Mouse (Mus musculus) hindbrain, embryonic 11.5 days (tissue): ENCODE measurements at regions not wholly inside any gene's neighbourhood (a gene's known extent, or its start where the extent isn't known, plus 50 kb on each side); places are given as distances from the start of the nearest gene placed in this dataset.

Experiments used
- ATAC-seq: fragments of 200-750 bp; cut with Nextera tagmentation; 2 replicates; pipeline ENCODE4 v1.8.0; 2017; ENCODE audit warnings: mild to moderate bottlenecking, moderate TSS enrichment, moderate library complexity; ENCODE audit not compliant: low FRiP score
- DNase-seq: peaks from one replicate; pipeline ENCODE4 v3.0.0-alpha.2; 2015; ENCODE audit warnings: low spot score
- H3K27ac ChIP-seq: fragments of 300-500 bp; sonication (generic); 2 replicates; pipeline ENCODE4 v1.5.1; 2014; ENCODE audit warnings: mild to moderate bottlenecking, low read depth, low read length
- H3K27me3 ChIP-seq: fragments of 300-500 bp; sonication (generic); 2 replicates; pipeline ENCODE4 v1.6.1; 2014; ENCODE audit warnings: mild to moderate bottlenecking, low read length, moderate library complexity, mixed read lengths; ENCODE audit not compliant: control insufficient read depth, insufficient read depth
- H3K36me3 ChIP-seq: fragments of 300-500 bp; sonication (generic); 2 replicates; pipeline ENCODE4 v1.6.1; 2014; ENCODE audit warnings: mild to moderate bottlenecking, low read length, moderate library complexity, mixed read lengths; ENCODE audit not compliant: control insufficient read depth, insufficient read depth
- H3K4me1 ChIP-seq: fragments of 300-500 bp; sonication (generic); replicated peaks from 2 replicates; pipeline ENCODE4 v1.6.1; 2014; ENCODE audit warnings: low read length, mixed read lengths; ENCODE audit not compliant: control insufficient read depth, insufficient read depth
- H3K4me2 ChIP-seq: fragments of 300-500 bp; sonication (generic); replicated peaks from 2 replicates; pipeline ENCODE4 v1.6.1; 2014; ENCODE audit warnings: mild to moderate bottlenecking, low read depth, low read length
- H3K4me3 ChIP-seq: fragments of 300-500 bp; sonication (generic); 2 replicates; pipeline ENCODE4 v1.5.1; 2014; ENCODE audit warnings: low read depth, low read length
- H3K9ac ChIP-seq: fragments of 300-500 bp; sonication (generic); 2 replicates; pipeline ENCODE4 v1.6.1; 2014; ENCODE audit warnings: low read depth, low read length
- H3K9me3 ChIP-seq: fragments of 300-500 bp; sonication (generic); 2 replicates; pipeline ENCODE4 v1.6.1; 2016; ENCODE audit warnings: low read length; ENCODE audit not compliant: control insufficient read depth
- WGBS: fragments of 180-500 bp; shearing (Covaris S2); extraction: QIAGEN DNeasy Blood & Tissue Kit; methylation state at CpG from one replicate; pipeline ENCODE4 v1.1.7; 2014; 5-methylcytosine and 5-hydroxymethylcytosine counted together

- no peak for ATAC-seq
- Histone ChIP-seq H3K9me3 (no peaks in the 10 kb centered on the region), H3K4me1 (no peaks in the 10 kb centered on the region), H3K27me3 (no peaks in the 10 kb centered on the region), H3K4me2 (no peak overlapping the region), H3K27ac (no peak overlapping the region), H3K9ac (no peak overlapping the region), H3K4me3 (no peak overlapping the region), H3K36me3 (no peaks in the 10 kb centered on the region)
- no peak for DNase-seq
Observed at GRCm38 (mm10) chr4:34275372-34275771, 225.4 kb upstream of the Spaca1 start.

- ATAC-seq (no peak), DNase-seq (no peak)
- no peaks in the 10 kb centered on the region for H3K4me1 ChIP-seq
- H3K9me3 ChIP-seq = no peaks in the 10 kb centered on the region
- H3K9ac ChIP-seq = no peak overlapping the region
- no peak overlapping the region for H3K4me3 ChIP-seq
- no peaks in the 10 kb centered on the region for H3K27me3 ChIP-seq
- H3K36me3 ChIP-seq = no peaks in the 10 kb centered on the region
- no peak overlapping the region for H3K4me2 ChIP-seq
- no peak overlapping the region for H3K27ac ChIP-seq
- 78% methylated on average over 4 of the region's 4 CpGs for WGBS
Observed at GRCm38 (mm10) chr4:34302504-34303108, 248.1 kb upstream of the Akirin2 start.

- Histone ChIP-seq H3K4me1 (0 out of 2 replicates have a peak, but pooled peaks cover 2% of the 10 kb centered on the region), H3K9me3 (no peaks in the 10 kb centered on the region), H3K4me3 (no peak overlapping the region), H3K4me2 (no peak overlapping the region), H3K27me3 (no peaks in the 10 kb centered on the region), H3K36me3 (no peaks in the 10 kb centered on the region), H3K9ac (no peak overlapping the region), H3K27ac (no peak overlapping the region)
- WGBS = 69% methylated on average over 8 of the region's 8 CpGs
- DNase-seq = no peak
- no peak for ATAC-seq
Observed at GRCm38 (mm10) chr4:34308921-34309563, 241.7 kb upstream of the Akirin2 start.

GRCm38 (mm10) chr4:34310061-34310642 lies 240.6 kb upstream of the Akirin2 start:
- DNase-seq (no peak), ATAC-seq (no peak)
- Histone ChIP-seq H3K9me3 (no peaks in the 10 kb centered on the region), H3K4me1 (0 out of 2 replicates have a peak, but pooled peaks cover 2% of the 10 kb centered on the region), H3K27ac (no peak overlapping the region), H3K36me3 (no peaks in the 10 kb centered on the region), H3K4me3 (no peak overlapping the region), H3K27me3 (no peaks in the 10 kb centered on the region), H3K9ac (no peak overlapping the region), H3K4me2 (no peak overlapping the region)
- WGBS = 30% methylated on average over 5 of the region's 5 CpGs

- Histone ChIP-seq H3K9me3 (no peaks in the 10 kb centered on the region), H3K27me3 (no peaks in the 10 kb centered on the region), H3K4me1 (no peaks in the 10 kb centered on the region), H3K4me2 (no peak overlapping the region), H3K36me3 (no peaks in the 10 kb centered on the region), H3K27ac (no peak overlapping the region), H3K4me3 (no peak overlapping the region), H3K9ac (no peak overlapping the region)
- WGBS = 65% methylated on average over 5 of the region's 5 CpGs
- DNase-seq (no peak), ATAC-seq (no peak)
Observed at GRCm38 (mm10) chr4:34315848-34316247, 234.9 kb upstream of the Akirin2 start.

GRCm38 (mm10) chr4:34322841-34323240 lies 227.9 kb upstream of the Akirin2 start:
- H3K36me3 ChIP-seq = no peaks in the 10 kb centered on the region
- H3K9me3 ChIP-seq = no peaks in the 10 kb centered on the region
- H3K4me3 ChIP-seq = no peak overlapping the region
- no peak overlapping the region for H3K27ac ChIP-seq
- DNase-seq = no peak
- no peak overlapping the region for H3K9ac ChIP-seq
- H3K27me3 ChIP-seq = no peaks in the 10 kb centered on the region
- ATAC-seq = no peak
- no peak overlapping the region for H3K4me2 ChIP-seq
- 52% methylated on average over 3 of the region's 3 CpGs for WGBS
- no peaks in the 10 kb centered on the region for H3K4me1 ChIP-seq

GRCm38 (mm10) chr4:34328151-34328785 lies 222.5 kb upstream of the Akirin2 start:
- Histone ChIP-seq H3K27me3 (no peaks in the 10 kb centered on the region), H3K4me2 (no peak overlapping the region), H3K4me1 (no peaks in the 10 kb centered on the region), H3K27ac (no peak overlapping the region), H3K9ac (no peak overlapping the region), H3K36me3 (no peaks in the 10 kb centered on the region), H3K9me3 (no peaks in the 10 kb centered on the region), H3K4me3 (no peak overlapping the region)
- ATAC-seq (no peak), DNase-seq (no peak)
- WGBS = 80% methylated on average over 19 of the region's 19 CpGs

- Histone ChIP-seq H3K9me3 (no peaks in the 10 kb centered on the region), H3K27me3 (no peaks in the 10 kb centered on the region), H3K9ac (no peak overlapping the region), H3K27ac (peak overlapping the region; percentile 42; the same call in 1 of the 2 replicates), H3K36me3 (no peaks in the 10 kb centered on the region), H3K4me3 (no peak overlapping the region), H3K4me1 (no peaks in the 10 kb centered on the region), H3K4me2 (no peak overlapping the region)
- WGBS = 68% methylated on average over 14 of the region's 14 CpGs
- no peak for ATAC-seq
- no peak for DNase-seq
Observed at GRCm38 (mm10) chr4:34336971-34337797, 213.6 kb upstream of the Akirin2 start.
